In the genomic region with DNA sequence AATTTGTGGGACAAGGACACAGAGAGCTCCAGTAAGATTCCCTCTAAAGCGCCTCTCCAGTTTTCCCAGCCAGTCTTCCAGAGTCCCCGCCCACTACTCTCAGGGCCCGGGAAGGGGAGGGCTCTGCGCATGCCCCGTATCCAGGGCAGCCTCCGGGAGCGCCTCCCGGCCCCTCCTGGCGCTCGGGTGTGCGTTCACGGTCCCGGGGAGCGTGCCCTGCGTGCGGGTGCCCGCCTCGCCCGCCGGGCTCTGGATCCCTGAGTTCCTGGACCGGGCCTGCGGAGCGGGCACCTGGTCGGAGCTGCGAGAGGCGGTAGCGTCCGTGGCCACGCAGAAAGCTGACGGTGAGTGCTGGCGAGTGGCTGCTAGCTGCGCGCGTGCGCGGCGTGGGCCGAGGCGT, we compare ENCODE assay signal across 7 mouse cellular contexts. TPM values are rescaled to one million over a fixed set of nuclear protein-coding genes. Genes with fewer than 3 reads are reported as not detected.
DNase-seq lines count a peak whose midpoint lies in the region; ATAC-seq lines count a peak whose summit lies in the region.

TSS of gene Btbd3 (plus strand) at position 155 of the 400 bp plus-strand sequence.

- peak; percentile 99 for ATAC-seq in embryonic facial prominence, embryonic 11.5 days (replicated peaks; ENCODE audit: insufficient number of reproducible peaks, low FRiP score, low TSS enrichment, low read depth)
- ATAC-seq in limb, embryonic 11.5 days (ENCODE audit: insufficient number of reproducible peaks, low FRiP score, low TSS enrichment, low read depth): peak; percentile 96
- ATAC-seq in midbrain, embryonic 12.5 days (ENCODE audit: low FRiP score, low read depth): peak; percentile 98

- peak within 1 kb of the TSS; percentile 88 for H3K9ac ChIP-seq in embryonic facial prominence, embryonic 11.5 days (replicated peaks; ENCODE audit: low read length)
- H3K9ac ChIP-seq in limb, embryonic 11.5 days (ENCODE audit: low read length): peak within 1 kb of the TSS; percentile 93
- H3K9ac ChIP-seq in midbrain, embryonic 12.5 days (replicated peaks): peak within 1 kb of the TSS; percentile 91

- H3K9me3 ChIP-seq in embryonic facial prominence, embryonic 11.5 days (replicated peaks; ENCODE audit: control insufficient read depth, low read length): no peaks in the 10 kb centered on the region
- H3K9me3 ChIP-seq in limb, embryonic 11.5 days (ENCODE audit: control insufficient read depth, low read length): no peaks in the 10 kb centered on the region
- H3K9me3 ChIP-seq in midbrain, embryonic 12.5 days: no peaks in the 10 kb centered on the region

- H3K27ac ChIP-seq in embryonic facial prominence, embryonic 11.5 days (replicated peaks; ENCODE audit: low read depth, low read length): peak within 1 kb of the TSS; percentile 66
- peak within 1 kb of the TSS; percentile 70; the same call in 1 of the 2 replicates for H3K27ac ChIP-seq in limb, embryonic 11.5 days (replicated peaks; ENCODE audit: low read depth, low read length)
- H3K27ac ChIP-seq in midbrain, embryonic 12.5 days (replicated peaks): peak within 1 kb of the TSS; percentile 91

- WGBS in embryonic facial prominence, embryonic 11.5 days: under 1% methylated on average over 39 of the region's 39 CpGs
- WGBS in limb, embryonic 11.5 days: under 1% methylated on average over 37 of the region's 39 CpGs
- WGBS in midbrain, embryonic 12.5 days: under 1% methylated on average over 37 of the region's 39 CpGs

- H3K4me1 ChIP-seq in embryonic facial prominence, embryonic 11.5 days (ENCODE audit: control insufficient read depth, insufficient read depth, low read length): no peaks in the 10 kb centered on the region
- peaks cover 3% of the 10 kb centered on the region; the same call in 1 of the 2 replicates for H3K4me1 ChIP-seq in limb, embryonic 11.5 days (ENCODE audit: control insufficient read depth, insufficient read depth, low read length)
- H3K4me1 ChIP-seq in midbrain, embryonic 12.5 days: peaks cover 23% of the 10 kb centered on the region

- H3K4me2 ChIP-seq in embryonic facial prominence, embryonic 11.5 days (ENCODE audit: low read depth, low read length): peak within 1 kb of the TSS; percentile 64
- H3K4me2 ChIP-seq in limb, embryonic 11.5 days (ENCODE audit: low read depth, severe bottlenecking): peak within 1 kb of the TSS; percentile 70
- H3K4me2 ChIP-seq in midbrain, embryonic 12.5 days (replicated peaks): peak within 1 kb of the TSS; percentile 71

- H3K4me3 ChIP-seq in embryonic facial prominence, embryonic 11.5 days (ENCODE audit: low read depth, low read length): peak within 1 kb of the TSS; percentile 79
- H3K4me3 ChIP-seq in limb, embryonic 11.5 days (ENCODE audit: low read depth, low read length): peak within 1 kb of the TSS; percentile 83
- peak within 1 kb of the TSS; percentile 93 for H3K4me3 ChIP-seq in midbrain, embryonic 12.5 days

- no peaks in the 10 kb centered on the region for H3K27me3 ChIP-seq in embryonic facial prominence, embryonic 11.5 days (ENCODE audit: control insufficient read depth, insufficient read depth, low read length)
- H3K27me3 ChIP-seq in limb, embryonic 11.5 days (ENCODE audit: control insufficient read depth, insufficient read depth, low read length): no peaks in the 10 kb centered on the region
- H3K27me3 ChIP-seq in midbrain, embryonic 12.5 days: no peaks in the 10 kb centered on the region

- DNase-seq in adrenal gland, postnatal 36 days: peak; percentile 97 to 98
- DNase-seq in embryonic facial prominence, embryonic 11.5 days (ENCODE audit: low spot score): peak; percentile 94
- peak; percentile 95 to 97 for DNase-seq in heart, adult 18-20 months
- peak; percentile 95 for DNase-seq in kidney, adult 8-10 months
- DNase-seq in limb, embryonic 11.5 days (ENCODE audit: low spot score): peak; percentile 93
- peak; percentile 13 to 52 for DNase-seq in spleen, postnatal 10 days (ENCODE audit: low spot score in 2 of 2)

- no peaks in the 10 kb centered on the region for H3K36me3 ChIP-seq in embryonic facial prominence, embryonic 11.5 days (replicated peaks; ENCODE audit: control insufficient read depth, insufficient read depth, low read depth, low read length)
- H3K36me3 ChIP-seq in limb, embryonic 11.5 days (ENCODE audit: control insufficient read depth, insufficient read depth, low read length): no peaks in the 10 kb centered on the region
- no peaks in the 10 kb centered on the region for H3K36me3 ChIP-seq in midbrain, embryonic 12.5 days

RNA-seq across cellular contexts. Expression of gene Btbd3, which starts in this region (rescaled TPM):
- 10 to 100 TPM; 19.6 to 22.6 TPM for total RNA-seq in adrenal gland, postnatal 36 days (2021)
- 20.3 and 22.6 TPM in 2 replicates for polyA plus RNA-seq in embryonic facial prominence, embryonic 11.5 days (2014; fragmentation: Nextera tagmentation; extraction: Ambion mirVana)
- 10 to 100 TPM; 14.6 to 15.9 TPM for total RNA-seq in heart, adult 18-20 months (2021)
- polyA plus RNA-seq in limb, embryonic 11.5 days (2014; fragmentation: Nextera tagmentation; extraction: Ambion mirVana): 18.8 and 19.9 TPM in 2 replicates
- 18.8 and 19.5 TPM in 2 replicates for polyA plus RNA-seq in midbrain, embryonic 12.5 days (2016; fragmentation: Nextera tagmentation; extraction: Ambion mirVana)

Comparison
In these comparisons a context has a peak if more than half of its experiments do, and no peak if none do; other contexts are left out.
1. Peak in every context shown above with its lines: DNase-seq, ATAC-seq, H3K4me3 ChIP-seq and H3K27ac ChIP-seq.
2. DNase-seq: peak in every context shown above with its lines; median percentile 98 in adrenal gland, postnatal 36 days; 96 in heart, adult 18-20 months; 95 in kidney, adult 8-10 months; 94 in embryonic facial prominence, embryonic 11.5 days; 93 in limb, embryonic 11.5 days; 32 in spleen, postnatal 10 days.